18 mouse cellular contexts compared by ENCODE assay signal in the genomic region with DNA sequence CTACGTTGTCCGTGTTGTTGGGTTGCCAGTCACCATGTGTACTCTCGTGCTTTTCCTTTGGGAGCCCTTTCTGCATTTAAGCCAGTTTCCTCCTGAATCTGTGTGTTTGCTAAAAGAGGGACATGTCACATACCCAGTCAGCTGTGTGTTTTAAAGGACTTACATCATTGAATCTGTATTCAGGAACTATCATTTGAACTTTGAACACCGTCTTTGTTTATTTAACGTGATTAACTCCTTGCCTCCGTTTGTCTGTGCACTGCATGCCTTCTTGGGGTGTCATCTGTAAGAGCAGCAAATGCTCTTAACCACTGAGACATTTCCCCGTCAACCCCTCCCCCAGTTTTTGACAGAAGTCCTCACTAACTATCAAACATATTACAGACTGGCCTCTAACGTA. TPM values are rescaled to one million over a fixed set of nuclear protein-coding genes. Genes with fewer than 3 reads are reported as not detected.
DNase-seq lines count a peak whose midpoint lies in the region; ATAC-seq and TF ChIP-seq lines count a peak whose summit lies in the region.
"Had no signal": no experiment of that assay in that cellular context is flagged by ENCODE, and none has a peak within 500 bp of the region (broad histone marks: within the 10 kb centered on the region; RNA-seq: fewer than 3 reads in every experiment).

No protein-coding gene starts in this region.

- H3K27ac ChIP-seq in forebrain, embryonic 11.5 days (ENCODE audit: low read depth, low read length) = no peak overlapping the region
- no peak overlapping the region for H3K27ac ChIP-seq in forebrain, embryonic 12.5 days
- peak overlapping the region; percentile 71 to 86; a peak in 3 of 4 replicates for H3K27ac ChIP-seq in heart, embryonic 14.5 days (replicated peaks in 1 of 2; ENCODE audit: control insufficient read depth in 1 of 2, insufficient read depth in 1 of 2, low read depth in 2 of 2, low read length in 2 of 2)
- H3K27ac ChIP-seq in stomach, postnatal 0 days (replicated peaks) = no peak overlapping the region
- H3K27ac ChIP-seq: embryonic facial prominence, embryonic 13.5 days; hindbrain, embryonic 12.5 days had no signal

- no peaks in the 10 kb centered on the region for H3K27me3 ChIP-seq in forebrain, embryonic 11.5 days (ENCODE audit: control insufficient read depth, insufficient read depth, low read length)
- no peaks in the 10 kb centered on the region for H3K27me3 ChIP-seq in forebrain, embryonic 12.5 days
- H3K27me3 ChIP-seq in heart, embryonic 14.5 days (ENCODE audit: control insufficient read depth, insufficient read depth, low read length) = no peaks in the 10 kb centered on the region
- H3K27me3 ChIP-seq in stomach, postnatal 0 days (ENCODE audit: control insufficient read depth, insufficient read depth, low read length) = no peaks in the 10 kb centered on the region
- H3K27me3 ChIP-seq: embryonic facial prominence, embryonic 13.5 days; hindbrain, embryonic 12.5 days; Patski had no signal

- DNase-seq in forebrain, embryonic 11.5 days (ENCODE audit: low spot score) = peak; percentile 13
- no peak for DNase-seq in heart, adult 18-20 months
- DNase-seq in 3T3-L1 (ENCODE audit: low read depth, low spot score) = peak; percentile 8
- no peak for DNase-seq in stomach, postnatal 0 days (ENCODE audit: low spot score)
- DNase-seq: adrenal gland, postnatal 14 days; cerebellum, adult 18-20 months; cerebellum, adult 9-11 months; cerebellum, postnatal 36 days; kidney, adult 2 months had no signal

- no peak overlapping the region for H3K9ac ChIP-seq in forebrain, embryonic 11.5 days (ENCODE audit: low read length)
- H3K9ac ChIP-seq in forebrain, embryonic 12.5 days = no peak overlapping the region
- H3K9ac ChIP-seq in heart, embryonic 14.5 days (ENCODE audit: low read length) = no peak overlapping the region
- no peak overlapping the region for H3K9ac ChIP-seq in stomach, postnatal 0 days (ENCODE audit: low read length)
- H3K9ac ChIP-seq: embryonic facial prominence, embryonic 13.5 days; hindbrain, embryonic 12.5 days had no signal

- TF ChIP-seq CTCF in stomach, postnatal 0 days (IDR thresholded peaks at IDR 0.05; ENCODE audit: low read depth) = no peak

- ATAC-seq in forebrain, embryonic 11.5 days (replicated peaks; ENCODE audit: low FRiP score) = no peak
- no peak for ATAC-seq in forebrain, embryonic 12.5 days (ENCODE audit: low FRiP score)
- no peak for ATAC-seq in heart, embryonic 14.5 days (ENCODE audit: insufficient number of reproducible peaks, insufficient read depth, low FRiP score, low read depth)
- peak; percentile 65 for ATAC-seq in stomach, postnatal 0 days (ENCODE audit: low FRiP score, low TSS enrichment)
- ATAC-seq in cerebellum, adult (ENCODE audit: insufficient number of reproducible peaks, low FRiP score, low TSS enrichment) = no peak
- ATAC-seq: activated CD4-positive, CD25-positive, alpha-beta regulatory T cell, adult 4 months; hindbrain, embryonic 16.5 days; inflammation-experienced regulatory T-cells, adult 6 months; Patski had no signal

- H3K4me2 ChIP-seq in forebrain, embryonic 11.5 days (ENCODE audit: low read depth, low read length, severe bottlenecking) = no peak overlapping the region
- no peak overlapping the region for H3K4me2 ChIP-seq in forebrain, embryonic 12.5 days
- H3K4me2 ChIP-seq in heart, embryonic 14.5 days (ENCODE audit: low read length) = no peak overlapping the region
- H3K4me2 ChIP-seq in stomach, postnatal 0 days (replicated peaks; ENCODE audit: low read depth) = no peak overlapping the region
- H3K4me2 ChIP-seq: embryonic facial prominence, embryonic 13.5 days; hindbrain, embryonic 12.5 days had no signal

- H3K36me3 ChIP-seq in forebrain, embryonic 11.5 days (ENCODE audit: control insufficient read depth, insufficient read depth, low read length) = no peaks in the 10 kb centered on the region
- H3K36me3 ChIP-seq in forebrain, embryonic 12.5 days (replicated peaks) = no peaks in the 10 kb centered on the region
- H3K36me3 ChIP-seq in heart, embryonic 14.5 days (ENCODE audit: control insufficient read depth, insufficient read depth, low read length) = no peaks in the 10 kb centered on the region
- H3K36me3 ChIP-seq in stomach, postnatal 0 days (ENCODE audit: control insufficient read depth, insufficient read depth, low read length) = no peaks in the 10 kb centered on the region
- H3K36me3 ChIP-seq: embryonic facial prominence, embryonic 13.5 days; hindbrain, embryonic 12.5 days had no signal

- H3K9me3 ChIP-seq in forebrain, embryonic 11.5 days (ENCODE audit: control insufficient read depth, low read length) = no peaks in the 10 kb centered on the region
- no peaks in the 10 kb centered on the region for H3K9me3 ChIP-seq in forebrain, embryonic 12.5 days
- H3K9me3 ChIP-seq in heart, embryonic 14.5 days (ENCODE audit: control insufficient read depth, low read length) = no peaks in the 10 kb centered on the region
- H3K9me3 ChIP-seq in stomach, postnatal 0 days (ENCODE audit: control insufficient read depth, low read length) = no peaks in the 10 kb centered on the region
- H3K9me3 ChIP-seq: embryonic facial prominence, embryonic 13.5 days; hindbrain, embryonic 12.5 days had no signal

- H3K4me1 ChIP-seq in forebrain, embryonic 11.5 days (replicated peaks; ENCODE audit: control insufficient read depth, insufficient read depth, low read length) = no peaks in the 10 kb centered on the region
- no peaks in the 10 kb centered on the region for H3K4me1 ChIP-seq in forebrain, embryonic 12.5 days
- peaks cover 10 to 26% of the 10 kb centered on the region in 2 experiments for H3K4me1 ChIP-seq in heart, embryonic 14.5 days (ENCODE audit: control insufficient read depth in 2 of 2, insufficient read depth in 2 of 2, low read length in 2 of 2)
- no peaks in the 10 kb centered on the region for H3K4me1 ChIP-seq in stomach, postnatal 0 days (replicated peaks; ENCODE audit: control insufficient read depth, insufficient read depth)
- H3K4me1 ChIP-seq: embryonic facial prominence, embryonic 13.5 days; hindbrain, embryonic 12.5 days had no signal

- no peak for TF ChIP-seq EP300 in stomach, postnatal 0 days (optimal IDR thresholded peaks at IDR 0.05)

- 82% methylated on average over 8 of the region's 8 CpGs for WGBS in forebrain, embryonic 11.5 days
- 83% methylated on average over 8 of the region's 8 CpGs for WGBS in forebrain, embryonic 12.5 days
- WGBS in heart, embryonic 14.5 days = 73% methylated on average over 8 of the region's 8 CpGs
- WGBS in stomach, postnatal 0 days = 38% methylated on average over 8 of the region's 8 CpGs

- no peak overlapping the region for H3K4me3 ChIP-seq in forebrain, embryonic 11.5 days (ENCODE audit: low read depth, low read length)
- H3K4me3 ChIP-seq in forebrain, embryonic 12.5 days (replicated peaks) = no peak overlapping the region
- H3K4me3 ChIP-seq in heart, embryonic 14.5 days (ENCODE audit: control insufficient read depth in 1 of 2, insufficient read depth in 1 of 2, low read depth in 1 of 2, low read length in 2 of 2) = no peak overlapping the region
- no peak overlapping the region for H3K4me3 ChIP-seq in stomach, postnatal 0 days (ENCODE audit: low read depth, low read length)
- H3K4me3 ChIP-seq: embryonic facial prominence, embryonic 13.5 days; hindbrain, embryonic 12.5 days had no signal

RNA-seq across cellular contexts. Expression of a gene that starts 37.6 kb away (rescaled TPM):
- polyA plus RNA-seq in forebrain, embryonic 11.5 days (2014; fragmentation: Nextera tagmentation; extraction: Ambion mirVana) = 43.1 and 46.0 TPM in 2 replicates
- polyA plus RNA-seq in forebrain, embryonic 12.5 days (2016; fragmentation: Nextera tagmentation; extraction: Ambion mirVana) = 38.0 and 42.7 TPM in 2 replicates
- 227 and 246 TPM in 2 replicates for polyA plus RNA-seq in heart, embryonic 14.5 days (2014; fragmentation: Nextera tagmentation; extraction: Ambion mirVana)
- 100 to 1,000 TPM in 1 of 2 experiments, 10 to 100 TPM in 1; 92.9 to 112 TPM for total RNA-seq in heart, adult 18-20 months (2021)
- polyA plus RNA-seq in stomach, postnatal 0 days (2015; fragmentation: Nextera tagmentation; extraction: Ambion mirVana) = 59.0 and 61.7 TPM in 2 replicates

Comparison
In these comparisons a context has a peak if more than half of its experiments do, and no peak if none do; other contexts are left out.
1. DNase-seq: peak in forebrain, embryonic 11.5 days (single experiment) and 3T3-L1 (single experiment); none in heart, adult 18-20 months (0 of 2) and stomach, postnatal 0 days (single experiment).
2. H3K27ac ChIP-seq: peak in heart, embryonic 14.5 days (2 of 2); none in forebrain, embryonic 11.5 days (single experiment), forebrain, embryonic 12.5 days (single experiment) and stomach, postnatal 0 days (single experiment).